Mouse (Mus musculus) ES-Bruce4 (cell line): Measurements from ENCODE around the gene Sgms1.

ENCODE experiments used
- CTCF ChIP-seq: IDR thresholded peaks from one replicate; pipeline ENCODE4 v1.8.1; 2011; ENCODE audit warnings: low read depth, low read length
- POLR2A ChIP-seq: IDR thresholded peaks from one replicate; pipeline ENCODE4 v1.8.1; 2011; ENCODE audit warnings: low read length; ENCODE audit not compliant: insufficient read depth

GRCm38 (mm10) chr19:32324550-32324949 is 65.0 kb downstream of the Sgms1 start:
- TF ChIP-seq CTCF, result no peak
- TF ChIP-seq POLR2A, result no peak
